Mouse (Mus musculus): ENCODE results near the gene Hist1h2bm. TPM values are rescaled to one million over a fixed set of nuclear protein-coding genes. Genes with fewer than 3 reads are reported as not detected.
A peak's percentile ranks its signal among the peaks of the same experiment; 100 is the strongest.
"Not testable (repeated sequence)": the region's sequence is repeated elsewhere in the genome, so short reads cannot be mapped to it uniquely, and the experiment has no call there.

Hist1h2bm gene
- polyA plus RNA-seq, 1 experiment = 14.2 TPM

DNA sequence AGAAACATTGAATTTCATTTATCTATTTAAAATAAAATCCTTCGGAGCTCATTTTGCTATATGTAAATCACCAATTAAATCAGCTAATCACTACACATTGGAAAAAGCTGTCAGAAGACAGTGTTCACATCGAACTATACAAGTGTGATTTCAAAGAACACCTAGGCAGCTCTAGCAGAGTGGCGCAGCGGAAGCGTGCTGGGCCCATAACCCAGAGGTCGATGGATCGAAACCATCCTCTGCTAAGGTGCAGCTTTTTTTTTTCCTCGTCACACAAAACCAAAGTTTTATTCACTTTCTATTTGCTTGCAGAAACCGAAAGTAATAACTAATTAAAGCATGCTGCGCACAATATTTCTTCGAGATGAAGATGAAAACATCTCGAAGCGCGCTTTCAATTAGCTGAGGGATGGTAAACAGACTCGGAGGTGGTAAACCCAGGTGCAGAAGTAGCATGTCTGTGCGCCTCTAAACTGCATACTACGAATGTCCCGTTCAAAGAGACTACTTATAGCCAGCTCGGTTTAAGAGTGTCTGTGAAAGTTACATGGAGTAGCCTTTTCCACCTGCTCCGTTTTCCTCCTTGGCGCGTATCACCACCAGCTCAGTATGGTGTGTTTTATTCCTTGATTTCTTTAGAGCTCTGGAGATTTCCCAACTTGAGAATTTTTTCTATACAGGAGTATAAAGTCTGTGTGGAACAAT lies 10.9 kb upstream of the Hist1h2bm start:
- Histone ChIP-seq H3K4me3 (ENCODE audit: low read depth, low read length) (peak overlapping the region; percentile 90), H3K36me3 (ENCODE audit: control insufficient read depth, insufficient read depth, low read length, poor library complexity, severe bottlenecking) (no peaks in the 10 kb centered on the region), H3K27ac (ENCODE audit: insufficient read depth, low read length) (no peak overlapping the region), H3K4me1 (ENCODE audit: control insufficient read depth, insufficient read depth, low read length) (no peaks in the 10 kb centered on the region), H3K9me3 (replicated peaks; ENCODE audit: control insufficient read depth, insufficient read depth, low read length, poor library complexity, severe bottlenecking) (no peaks in the 10 kb centered on the region), H3K27me3 (ENCODE audit: control insufficient read depth, insufficient read depth, low read length, poor library complexity, severe bottlenecking) (no peaks in the 10 kb centered on the region), H3K9ac (ENCODE audit: low read depth, poor library complexity, severe bottlenecking) (peak overlapping the region; percentile 78)
- no peak for TF ChIP-seq POLR2A (IDR thresholded peaks at IDR 0.05; ENCODE audit: insufficient read depth, low read length)
- TF ChIP-seq EP300 (IDR thresholded peaks at IDR 0.05; ENCODE audit: insufficient read depth, low read depth, low read length) = 0 out of 2 replicates have a peak, but pooled peaks have one; percentile 12

DNA sequence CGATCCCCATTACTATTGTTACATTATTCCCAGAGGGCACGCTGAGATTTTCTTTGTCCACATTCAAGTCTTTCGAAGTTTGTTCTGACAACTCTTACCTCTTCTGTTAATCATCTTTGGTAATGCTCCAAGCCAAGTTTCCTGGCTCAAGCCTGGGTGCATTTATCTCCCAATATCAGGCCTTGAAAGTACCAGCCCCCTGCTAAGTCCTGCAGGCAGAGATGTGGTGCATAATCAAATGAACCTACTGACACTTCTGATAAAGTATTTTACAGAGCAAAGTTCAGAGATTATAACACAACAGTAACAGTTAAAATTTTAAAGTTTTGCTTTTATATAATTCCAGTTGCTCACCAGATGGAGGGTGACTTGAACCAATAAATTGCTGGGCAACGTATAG lies 10.1 kb upstream of the Hist1h2bm start:
- Histone ChIP-seq H3K27ac (ENCODE audit: insufficient read depth, low read length) (no peak overlapping the region), H3K4me1 (ENCODE audit: control insufficient read depth, insufficient read depth, low read length) (no peaks in the 10 kb centered on the region), H3K36me3 (ENCODE audit: control insufficient read depth, insufficient read depth, low read length, poor library complexity, severe bottlenecking) (no peaks in the 10 kb centered on the region), H3K4me3 (ENCODE audit: low read depth, low read length) (peak overlapping the region; percentile 90; the same call in 1 of the 2 replicates), H3K9ac (ENCODE audit: low read depth, poor library complexity, severe bottlenecking) (peak overlapping the region; percentile 78), H3K9me3 (replicated peaks; ENCODE audit: control insufficient read depth, insufficient read depth, low read length, poor library complexity, severe bottlenecking) (no peaks in the 10 kb centered on the region), H3K27me3 (ENCODE audit: control insufficient read depth, insufficient read depth, low read length, poor library complexity, severe bottlenecking) (no peaks in the 10 kb centered on the region)
- no peak for TF ChIP-seq POLR2A (IDR thresholded peaks at IDR 0.05; ENCODE audit: insufficient read depth, low read length)
- TF ChIP-seq CTCF (IDR thresholded peaks at IDR 0.05; ENCODE audit: low read depth, low read length) = no peak
- TF ChIP-seq EP300 (IDR thresholded peaks at IDR 0.05; ENCODE audit: insufficient read depth, low read depth, low read length) = no peak

- Histone ChIP-seq H3K27me3 (ENCODE audit: control insufficient read depth, insufficient read depth, low read length, poor library complexity, severe bottlenecking) (no peaks in the 10 kb centered on the region), H3K9ac (ENCODE audit: low read depth, poor library complexity, severe bottlenecking) (peak overlapping the region; percentile 71), H3K36me3 (ENCODE audit: control insufficient read depth, insufficient read depth, low read length, poor library complexity, severe bottlenecking) (no peaks in the 10 kb centered on the region), H3K9me3 (replicated peaks; ENCODE audit: control insufficient read depth, insufficient read depth, low read length, poor library complexity, severe bottlenecking) (no peaks in the 10 kb centered on the region), H3K4me3 (ENCODE audit: low read depth, low read length) (peak overlapping the region; percentile 42; the same call in 1 of the 2 replicates), H3K27ac (ENCODE audit: insufficient read depth, low read length) (peak overlapping the region; percentile 82), H3K4me1 (ENCODE audit: control insufficient read depth, insufficient read depth, low read length) (no peaks in the 10 kb centered on the region)
- TF ChIP-seq CTCF (IDR thresholded peaks at IDR 0.05; ENCODE audit: low read depth, low read length) (no peak), POLR2A (IDR thresholded peaks at IDR 0.05; ENCODE audit: insufficient read depth, low read length) (no peak), EP300 (IDR thresholded peaks at IDR 0.05; ENCODE audit: insufficient read depth, low read depth, low read length) (no peak)
Observed at GRCm38 (mm10) chr13:21714725-21715124, 7.1 kb upstream of the Hist1h2bm start.

GRCm38 (mm10) chr13:21715131-21715863 lies 6.5 kb upstream of the Hist1h2bm start:
- TF ChIP-seq POLR2A (IDR thresholded peaks at IDR 0.05; ENCODE audit: insufficient read depth, low read length) (peak; percentile 19), CTCF (IDR thresholded peaks at IDR 0.05; ENCODE audit: low read depth, low read length) (no peak), EP300 (IDR thresholded peaks at IDR 0.05; ENCODE audit: insufficient read depth, low read depth, low read length) (no peak)

DNA sequence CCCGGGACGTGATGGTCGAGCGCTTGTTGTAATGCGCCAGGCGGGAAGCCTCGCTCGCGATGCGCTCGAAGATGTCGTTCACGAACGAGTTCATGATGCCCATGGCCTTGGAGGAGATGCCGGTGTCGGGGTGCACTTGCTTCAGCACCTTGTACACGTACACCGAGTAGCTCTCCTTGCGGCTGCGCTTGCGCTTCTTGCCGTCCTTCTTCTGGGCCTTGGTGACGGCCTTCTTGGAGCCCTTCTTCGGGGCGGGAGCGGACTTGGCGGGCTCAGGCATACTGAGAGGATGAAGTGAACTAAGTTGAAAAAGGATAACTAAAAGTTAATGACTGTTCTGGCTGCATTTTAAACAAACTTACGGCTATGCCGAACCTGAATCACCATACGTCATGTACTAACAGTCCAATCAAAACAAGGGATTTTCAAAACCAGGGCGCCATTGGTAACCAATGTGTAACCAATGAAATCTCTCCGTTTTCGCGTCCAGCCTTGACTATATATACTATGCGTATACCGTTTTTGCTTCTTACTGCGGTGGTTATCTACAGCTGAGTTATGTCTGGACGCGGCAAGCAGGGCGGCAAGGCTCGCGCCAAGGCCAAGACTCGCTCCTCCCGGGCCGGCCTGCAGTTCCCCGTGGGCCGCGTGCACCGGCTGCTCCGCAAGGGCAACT lies 5.8 kb upstream of the Hist1h2bm start, which contains the start of the genes Hist1h2bl and Hist1h2ai:
Hist1h2bl (minus strand) TSS at position 280 of the 676 bp plus-strand sequence.
Hist1h2ai (plus strand) TSS at position 559 of the 676 bp plus-strand sequence.
- H3K27me3 ChIP-seq (ENCODE audit: control insufficient read depth, insufficient read depth, low read length, poor library complexity, severe bottlenecking); H3K36me3 ChIP-seq (ENCODE audit: control insufficient read depth, insufficient read depth, low read length, poor library complexity, severe bottlenecking); H3K4me1 ChIP-seq (ENCODE audit: control insufficient read depth, insufficient read depth, low read length); H3K9me3 ChIP-seq (replicated peaks; ENCODE audit: control insufficient read depth, insufficient read depth, low read length, poor library complexity, severe bottlenecking): not testable (repeated sequence)
- Histone ChIP-seq H3K9ac (ENCODE audit: low read depth, poor library complexity, severe bottlenecking) (peak within 1 kb of the TSS; percentile 96), H3K4me3 (ENCODE audit: low read depth, low read length) (peak within 1 kb of the TSS; percentile 87), H3K27ac (ENCODE audit: insufficient read depth, low read length) (peak within 1 kb of the TSS; percentile 98)
- peak; percentile 27 for TF ChIP-seq POLR2A (IDR thresholded peaks at IDR 0.05; ENCODE audit: insufficient read depth, low read length)

More at GRCm38 (mm10) chr13:21715131-21715863, 6.5 kb upstream of the Hist1h2bm start:
- H3K4me1 ChIP-seq (ENCODE audit: control insufficient read depth, insufficient read depth, low read length) = no peaks in the 10 kb centered on the region
- no peaks in the 10 kb centered on the region for H3K9me3 ChIP-seq (replicated peaks; ENCODE audit: control insufficient read depth, insufficient read depth, low read length, poor library complexity, severe bottlenecking)
- H3K27me3 ChIP-seq (ENCODE audit: control insufficient read depth, insufficient read depth, low read length, poor library complexity, severe bottlenecking) = no peaks in the 10 kb centered on the region
- peak overlapping the region; percentile 71 for H3K9ac ChIP-seq (ENCODE audit: low read depth, poor library complexity, severe bottlenecking)
- H3K4me3 ChIP-seq (ENCODE audit: low read depth, low read length) = peak overlapping the region; percentile 44
- no peaks in the 10 kb centered on the region for H3K36me3 ChIP-seq (ENCODE audit: control insufficient read depth, insufficient read depth, low read length, poor library complexity, severe bottlenecking)
- peak overlapping the region; percentile 82 for H3K27ac ChIP-seq (ENCODE audit: insufficient read depth, low read length)
